Mouse (Mus musculus) forebrain, embryonic 13.5 days (tissue): ENCODE results near the gene Nck1. TPM values are rescaled to one million over a fixed set of nuclear protein-coding genes. Genes with fewer than 3 reads are reported as not detected.

Experiments
- ATAC-seq: fragments of 200-750 bp; cut with Nextera tagmentation; 2 replicates; pipeline ENCODE4 v1.8.0; 2017
- H3K27ac ChIP-seq: fragments of 300-500 bp; sonication (generic); 2 replicates; pipeline ENCODE4 v1.5.1; 2015; ENCODE audit warnings: inconsistent platforms, mild to moderate bottlenecking, moderate library complexity
- H3K27me3 ChIP-seq: fragments of 300-500 bp; sonication (generic); 2 replicates; pipeline ENCODE4 v1.6.1; 2015; ENCODE audit warnings: mild to moderate bottlenecking, inconsistent platforms
- H3K36me3 ChIP-seq: fragments of 300-500 bp; sonication (generic); 2 replicates; pipeline ENCODE4 v1.6.1; 2015; ENCODE audit warnings: mild to moderate bottlenecking, inconsistent platforms; ENCODE audit not compliant: poor library complexity, severe bottlenecking
- H3K4me1 ChIP-seq: fragments of 300-500 bp; sonication (generic); 2 replicates; pipeline ENCODE4 v1.6.1; 2015; ENCODE audit warnings: inconsistent platforms
- H3K4me2 ChIP-seq: fragments of 300-500 bp; sonication (generic); 2 replicates; pipeline ENCODE4 v1.6.1; 2015; ENCODE audit warnings: inconsistent platforms, mild to moderate bottlenecking, moderate library complexity
- H3K4me3 ChIP-seq: fragments of 300-500 bp; sonication (generic); 2 replicates; pipeline ENCODE4 v1.5.1; 2015; ENCODE audit warnings: mild to moderate bottlenecking, inconsistent platforms
- H3K9ac ChIP-seq: fragments of 300-500 bp; sonication (generic); 2 replicates; pipeline ENCODE4 v1.6.1; 2015; ENCODE audit warnings: mild to moderate bottlenecking, inconsistent platforms
- H3K9me3 ChIP-seq: fragments of 300-500 bp; sonication (generic); replicated peaks from 2 replicates; pipeline ENCODE4 v1.6.1; 2016; ENCODE audit warnings: inconsistent platforms
- WGBS: fragments of 180-500 bp; shearing (Covaris S2); methylation state at CpG from one replicate; pipeline ENCODE4 v1.1.7; 2015; 5-methylcytosine and 5-hydroxymethylcytosine counted together
- polyA plus RNA-seq: library from polyadenylated mRNA; unstranded; fragments of >200 nt; fragmentation: Nextera tagmentation; extraction: Ambion mirVana; gene quantifications from 2 replicates; pipeline ENCODE4 v1.2.1, GENCODE M21; 2015

Nck1 gene
- polyA plus RNA-seq, 1 experiment from 2014 or later = 54.6 TPM

- peak; percentile 57 for ATAC-seq
- 13% methylated on average over 32 of the region's 32 CpGs for WGBS
- H3K4me2 ChIP-seq = peak overlapping the region; percentile 83
These were observed 24.1 kb upstream of the Nck1 start for GRCm38 (mm10) chr9:100569798-100570625.

GRCm38 (mm10) chr9:100560251-100560890, 14.4 kb upstream of the Nck1 start:
- no peak overlapping the region for H3K9ac ChIP-seq
- H3K4me1 ChIP-seq = 0 out of 2 replicates have a peak, but pooled peaks cover 7% of the 10 kb centered on the region
- no peaks in the 10 kb centered on the region for H3K27me3 ChIP-seq
- H3K4me2 ChIP-seq = no peak overlapping the region
- no peak overlapping the region for H3K4me3 ChIP-seq
- 76% methylated on average over 10 of the region's 10 CpGs for WGBS
- no peaks in the 10 kb centered on the region for H3K9me3 ChIP-seq
- peak; percentile 88 for ATAC-seq
- no peaks in the 10 kb centered on the region for H3K36me3 ChIP-seq
- H3K27ac ChIP-seq = no peak overlapping the region

More at GRCm38 (mm10) chr9:100569798-100570625, 24.1 kb upstream of the Nck1 start:
- Histone ChIP-seq H3K36me3 (no peaks in the 10 kb centered on the region), H3K9ac (peak overlapping the region; percentile 77), H3K4me3 (peak overlapping the region; percentile 75), H3K27ac (no peak overlapping the region), H3K4me1 (peaks cover 11% of the 10 kb centered on the region), H3K27me3 (0 out of 2 replicates have a peak, but pooled peaks cover 4% of the 10 kb centered on the region), H3K9me3 (no peaks in the 10 kb centered on the region)

GRCm38 (mm10) chr9:100558991-100559390, 13.1 kb upstream of the Nck1 start:
- Histone ChIP-seq H3K27me3 (no peaks in the 10 kb centered on the region), H3K27ac (no peak overlapping the region), H3K9me3 (no peaks in the 10 kb centered on the region), H3K4me2 (no peak overlapping the region), H3K4me1 (0 out of 2 replicates have a peak, but pooled peaks cover 7% of the 10 kb centered on the region), H3K36me3 (no peaks in the 10 kb centered on the region), H3K4me3 (no peak overlapping the region), H3K9ac (no peak overlapping the region)
- no peak for ATAC-seq

GRCm38 (mm10) chr9:100558023-100558573, 12.2 kb upstream of the Nck1 start:
- no peak overlapping the region for H3K9ac ChIP-seq
- H3K36me3 ChIP-seq = no peaks in the 10 kb centered on the region
- H3K27ac ChIP-seq = no peak overlapping the region
- WGBS = 53% methylated on average over 4 of the region's 4 CpGs
- no peaks in the 10 kb centered on the region for H3K9me3 ChIP-seq
- H3K4me1 ChIP-seq = 0 out of 2 replicates have a peak, but pooled peaks cover 7% of the 10 kb centered on the region
- H3K4me2 ChIP-seq = no peak overlapping the region
- no peaks in the 10 kb centered on the region for H3K27me3 ChIP-seq
- ATAC-seq = peak; percentile 71
- H3K4me3 ChIP-seq = no peak overlapping the region

GRCm38 (mm10) chr9:100555686-100556085, 9.8 kb upstream of the Nck1 start:
- no peak for ATAC-seq
- no peaks in the 10 kb centered on the region for H3K9me3 ChIP-seq

GRCm38 (mm10) chr9:100548313-100548712, 2.4 kb upstream of the Nck1 start:
- H3K4me3 ChIP-seq = no peak overlapping the region

More at GRCm38 (mm10) chr9:100555686-100556085, 9.8 kb upstream of the Nck1 start:
- Histone ChIP-seq H3K4me1 (0 out of 2 replicates have a peak, but pooled peaks cover 7% of the 10 kb centered on the region), H3K27me3 (no peaks in the 10 kb centered on the region), H3K27ac (no peak overlapping the region), H3K4me2 (no peak overlapping the region), H3K4me3 (no peak overlapping the region), H3K9ac (no peak overlapping the region), H3K36me3 (peaks cover 8% of the 10 kb centered on the region; the same call in 1 of the 2 replicates)
- 74% methylated on average over 5 of the region's 5 CpGs for WGBS

GRCm38 (mm10) chr9:100546594-100546910, 618 bp upstream of the Nck1 start:
- peak overlapping the region; percentile 92 for H3K9ac ChIP-seq
- WGBS = 13% methylated on average over 9 of the region's 9 CpGs
- peak overlapping the region; percentile 88 for H3K27ac ChIP-seq
- peak; percentile 26; the same call in 1 of the 2 replicates for ATAC-seq
- H3K36me3 ChIP-seq = peaks cover 15% of the 10 kb centered on the region
- H3K4me1 ChIP-seq = peaks cover 28% of the 10 kb centered on the region
- H3K4me3 ChIP-seq = peak overlapping the region; percentile 95
- peaks cover 6% of the 10 kb centered on the region; the same call in 1 of the 2 replicates for H3K9me3 ChIP-seq
- H3K4me2 ChIP-seq = peak overlapping the region; percentile 79
- no peaks in the 10 kb centered on the region for H3K27me3 ChIP-seq

More at GRCm38 (mm10) chr9:100548313-100548712, 2.4 kb upstream of the Nck1 start:
- Histone ChIP-seq H3K9ac (no peak overlapping the region), H3K4me2 (no peak overlapping the region), H3K4me1 (peaks cover 22% of the 10 kb centered on the region), H3K9me3 (peaks cover 6% of the 10 kb centered on the region; the same call in 1 of the 2 replicates), H3K36me3 (peaks cover 22% of the 10 kb centered on the region), H3K27me3 (no peaks in the 10 kb centered on the region), H3K27ac (no peak overlapping the region)
- WGBS = 95% methylated on average over 2 of the region's 2 CpGs
- ATAC-seq = no peak

GRCm38 (mm10) chr9:100544948-100545714, 803 bp downstream of the Nck1 start:
- H3K27me3 ChIP-seq = no peaks in the 10 kb centered on the region
- ATAC-seq = no peak; the same call in 1 of the 2 replicates
- peak overlapping the region; percentile 95 for H3K4me3 ChIP-seq
- peaks cover 28% of the 10 kb centered on the region for H3K4me1 ChIP-seq
- peak overlapping the region; percentile 79 for H3K4me2 ChIP-seq
- under 1% methylated on average over 38 of the region's 38 CpGs for WGBS
- peaks cover 15% of the 10 kb centered on the region for H3K36me3 ChIP-seq
- H3K9me3 ChIP-seq = peaks cover 6% of the 10 kb centered on the region; the same call in 1 of the 2 replicates
- H3K27ac ChIP-seq = peak overlapping the region; percentile 88
- peak overlapping the region; percentile 92 for H3K9ac ChIP-seq

- Histone ChIP-seq H3K4me1 (0 out of 2 replicates have a peak, but pooled peaks cover 4% of the 10 kb centered on the region), H3K4me3 (no peak overlapping the region), H3K4me2 (no peak overlapping the region), H3K36me3 (no peaks in the 10 kb centered on the region), H3K9ac (no peak overlapping the region), H3K27me3 (no peaks in the 10 kb centered on the region), H3K27ac (no peak overlapping the region), H3K9me3 (peaks cover 5% of the 10 kb centered on the region; the same call in 1 of the 2 replicates)
- 91% methylated on average over 2 of the region's 2 CpGs for WGBS
- no peak for ATAC-seq
These were observed 10.2 kb downstream of the Nck1 start for GRCm38 (mm10) chr9:100535618-100536262.

- ATAC-seq = no peak
- Histone ChIP-seq H3K9me3 (peaks cover 5% of the 10 kb centered on the region; the same call in 1 of the 2 replicates), H3K9ac (no peak overlapping the region), H3K36me3 (no peaks in the 10 kb centered on the region), H3K27ac (no peak overlapping the region), H3K4me2 (no peak overlapping the region), H3K27me3 (no peaks in the 10 kb centered on the region), H3K4me1 (0 out of 2 replicates have a peak, but pooled peaks cover 4% of the 10 kb centered on the region), H3K4me3 (no peak overlapping the region)
- 95% methylated on average over 3 of the region's 3 CpGs for WGBS
These were observed 11.2 kb downstream of the Nck1 start for GRCm38 (mm10) chr9:100534686-100535085.
